Mouse (Mus musculus) layer of hippocampus, postnatal 36 days (tissue): ENCODE data around the gene Ssh2. TPM values are rescaled to one million over a fixed set of nuclear protein-coding genes. Genes with fewer than 3 reads are reported as not detected.

ENCODE experiments used
- DNase-seq, 2 experiments: peaks; one replicate each; pipeline ENCODE4 v3.0.0; 2022
- total RNA-seq, 2 experiments: library from RNA; stranded (reverse); gene quantifications; 2 replicates each; pipeline ENCODE4 v1.2.3; 2021

Ssh2 gene
- total RNA-seq, 2 experiments from 2014 or later, result 34.2 to 39.7 TPM

GRCm38 (mm10) chr11:77414141-77414839, 198.2 kb downstream of the Ssh2 start:
- DNase-seq, result no peak

- DNase-seq, result no peak
Observed at GRCm38 (mm10) chr11:77416212-77417000, 200.3 kb downstream of the Ssh2 start.

- DNase-seq, result no peak
Observed at GRCm38 (mm10) chr11:77418021-77418420, 201.9 kb downstream of the Ssh2 start.

GRCm38 (mm10) chr11:77423175-77423859, 207.2 kb downstream of the Ssh2 start:
- DNase-seq, result no peak

GRCm38 (mm10) chr11:77428446-77428845, 212.4 kb downstream of the Ssh2 start:
- no peak for DNase-seq

GRCm38 (mm10) chr11:77437026-77437425, 220.9 kb downstream of the Ssh2 start:
- no peak for DNase-seq

GRCm38 (mm10) chr11:77440081-77440480, 224.0 kb downstream of the Ssh2 start:
- no peak for DNase-seq

GRCm38 (mm10) chr11:77441020-77441419, 224.9 kb downstream of the Ssh2 start:
- DNase-seq, result no peak

- DNase-seq, result no peak
Observed at GRCm38 (mm10) chr11:77442186-77443170, 226.4 kb downstream of the Ssh2 start.

GRCm38 (mm10) chr11:77444939-77445338, 228.9 kb downstream of the Ssh2 start:
- DNase-seq, result no peak

GRCm38 (mm10) chr11:77446628-77447041, 230.5 kb downstream of the Ssh2 start:
- DNase-seq, result no peak

GRCm38 (mm10) chr11:77449224-77449623, 233.1 kb downstream of the Ssh2 start:
- DNase-seq, result no peak

GRCm38 (mm10) chr11:77451670-77452069, 235.6 kb downstream of the Ssh2 start:
- no peak for DNase-seq

- no peak for DNase-seq
Observed at GRCm38 (mm10) chr11:77453388-77453787, 237.3 kb downstream of the Ssh2 start.

- DNase-seq, result no peak
Observed at GRCm38 (mm10) chr11:77455770-77456510, 239.9 kb downstream of the Ssh2 start.

GRCm38 (mm10) chr11:77456866-77457265, 240.8 kb downstream of the Ssh2 start:
- no peak for DNase-seq

- DNase-seq, result no peak
Observed at GRCm38 (mm10) chr11:77461856-77462255, 245.8 kb downstream of the Ssh2 start.

- no peak for DNase-seq
Observed at GRCm38 (mm10) chr11:77462283-77463100, 246.4 kb downstream of the Ssh2 start, which contains the start of gene Coro6. TSS of gene Coro6 (plus strand) at chr11:77462411.

- no peak for DNase-seq
Observed at GRCm38 (mm10) chr11:77463101-77463445, 247.0 kb downstream of the Ssh2 start.

- no peak for DNase-seq
Observed at GRCm38 (mm10) chr11:77463786-77464185, 247.7 kb downstream of the Ssh2 start.
